Mouse (Mus musculus) brain, embryonic 14.5 days (tissue): ENCODE data around the gene Xirp2.

ENCODE experiments used
- CTCF ChIP-seq: fragments of 200-500 bp; IDR thresholded peaks from 2 replicates; pipeline ENCODE4 v1.5.1; 2012; ENCODE audit warnings: inconsistent platforms, mild to moderate bottlenecking, moderate library complexity, borderline replicate concordance; ENCODE audit not compliant: insufficient read depth, insufficient read length; ENCODE audit errors: extremely low read depth
- POLR2A ChIP-seq: fragments of 200-500 bp; IDR thresholded peaks from 2 replicates; pipeline ENCODE4 v1.6.1; 2012; ENCODE audit warnings: mild to moderate bottlenecking, inconsistent platforms, borderline replicate concordance; ENCODE audit not compliant: poor library complexity, insufficient read depth, insufficient read length, severe bottlenecking; ENCODE audit errors: extremely low read depth

DNA sequence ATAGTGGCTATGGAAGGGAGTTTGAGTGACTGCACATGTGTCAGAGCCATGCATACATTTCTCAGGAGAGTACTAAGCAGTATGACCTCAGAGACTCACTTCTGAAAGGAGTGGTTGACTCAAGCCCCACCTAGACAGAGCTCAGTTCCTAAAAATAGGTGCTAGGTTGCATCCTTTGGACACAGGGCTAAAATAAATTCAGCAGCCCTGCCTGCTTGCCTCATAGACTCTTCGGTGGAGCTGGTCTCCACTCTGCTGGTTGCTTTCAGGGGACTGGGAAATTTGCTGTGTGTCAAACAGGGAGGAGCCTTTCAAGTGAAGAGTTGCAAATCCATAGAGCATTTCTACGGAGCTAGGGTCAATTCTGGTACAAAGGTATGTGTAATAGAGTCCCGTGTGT, at the start of gene Xirp2:
- TF ChIP-seq POLR2A (no peak), CTCF (no peak)
